Mouse (Mus musculus) megakaryocyte, adult 5-6 weeks (primary cell): Measurements from ENCODE around the gene Tex264. TPM values are rescaled to one million over a fixed set of nuclear protein-coding genes. Genes with fewer than 3 reads are reported as not detected.
A peak's percentile ranks its signal among the peaks of the same experiment; 100 is the strongest.

Experiments
- ATAC-seq: 2 replicates; pipeline ENCODE4 v1.8.0; 2016; ENCODE audit warnings: mild to moderate bottlenecking, inconsistent platforms; ENCODE audit not compliant: poor library complexity, severe bottlenecking
- total RNA-seq, 2 experiments: library from RNA; stranded (forward) in 1 of 2; stranded (reverse) in 1 of 2; fragments of 153-499, 151-499 nt in 1 of 2; fragments of 221-1000, 200-1000 nt in 1 of 2; gene quantifications; 2 replicates each; pipeline versions ENCODE4 v1.2.3 to v1.2.4; 2015 to 2017

The Tex264 gene
- total RNA-seq (2015) = 9.6 and 14.1 TPM in 2 replicates
- total RNA-seq (2017) = 16.3 and 18.3 TPM in 2 replicates

- peak; percentile 78 for ATAC-seq
Measured at GRCm38 (mm10) chr9:106685249-106686101, at the start of gene Tex264. Tex264 (minus strand) TSS chr9:106685927.

DNA sequence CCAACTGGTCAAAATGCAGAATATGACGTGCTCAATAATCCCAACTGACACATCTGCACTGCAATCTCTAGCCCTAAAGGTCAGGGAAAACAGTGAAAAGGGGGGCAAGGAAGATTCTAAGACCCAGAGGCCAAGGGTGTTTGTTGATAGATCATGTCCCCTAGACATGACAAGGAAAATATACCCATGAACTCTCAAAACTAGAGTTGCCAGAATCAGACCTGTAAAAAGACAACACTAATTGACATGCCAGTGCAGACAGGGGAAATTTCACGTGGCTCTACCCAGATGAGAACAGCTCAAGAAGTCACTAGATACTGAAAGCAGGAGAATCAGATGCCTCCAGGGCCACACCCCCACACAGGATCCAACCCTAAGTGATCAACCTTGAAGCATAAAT, 48.0 kb upstream of the Tex264 start:
- ATAC-seq = no peak

DNA sequence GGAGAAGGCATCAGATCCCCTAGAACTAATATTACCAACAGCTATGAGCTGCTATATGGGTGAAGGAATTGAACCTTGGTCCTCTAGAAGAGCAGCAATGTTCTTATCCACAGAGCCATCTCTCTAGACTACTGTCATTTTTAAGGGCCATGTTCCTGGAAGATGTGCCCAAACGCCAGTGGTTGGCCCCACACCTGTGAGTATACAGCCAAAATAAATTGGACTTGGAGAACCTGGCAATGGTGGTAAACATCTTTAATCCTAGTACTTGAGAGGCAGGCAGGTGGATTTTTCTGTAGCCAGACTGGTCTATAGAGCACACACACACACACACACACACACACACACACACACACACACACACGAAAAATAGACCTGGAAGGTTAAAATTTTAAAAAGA, 43.7 kb upstream of the Tex264 start:
- no peak for ATAC-seq

DNA sequence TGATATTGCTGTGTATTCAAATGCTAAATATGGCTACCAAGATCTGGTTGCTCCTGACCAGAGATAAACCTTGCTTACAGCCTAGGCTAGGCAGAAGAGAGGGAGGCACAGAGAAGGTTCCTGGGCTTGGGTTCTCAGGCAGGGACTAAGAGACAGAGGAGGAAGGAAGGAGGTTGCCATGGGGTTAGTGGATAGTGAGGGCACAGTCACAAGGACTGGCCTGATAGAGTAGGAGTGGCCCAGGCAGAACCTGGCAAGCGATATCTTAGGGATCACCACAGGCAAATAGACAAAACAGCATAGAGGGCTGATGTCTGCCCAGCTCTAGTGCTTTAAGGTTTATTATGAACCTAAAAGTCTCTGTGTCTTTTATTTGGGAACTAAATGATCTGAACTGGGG, 41.2 kb upstream of the Tex264 start:
- no peak for ATAC-seq

DNA sequence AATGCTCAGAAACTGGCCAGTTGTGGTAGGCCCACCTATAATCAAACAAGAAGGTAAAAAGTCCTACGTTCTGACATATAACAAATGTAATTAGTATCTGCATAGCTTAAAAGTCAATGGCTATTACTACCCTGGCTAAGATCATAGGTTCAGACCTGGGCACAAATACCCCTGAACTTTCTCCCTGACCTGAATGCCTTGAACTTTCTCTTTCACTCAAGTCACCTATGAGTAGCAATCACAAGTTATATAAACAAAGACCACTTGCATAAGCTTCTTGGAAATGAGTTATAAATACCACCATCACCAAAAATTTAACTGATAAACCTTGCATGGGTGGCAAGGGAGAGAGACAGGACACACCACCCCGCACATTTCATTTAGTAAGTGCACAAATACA, 39.7 kb upstream of the Tex264 start:
- ATAC-seq = no peak

- ATAC-seq = no peak
Measured at GRCm38 (mm10) chr9:106724864-106725263, 39.1 kb upstream of the Tex264 start.

DNA sequence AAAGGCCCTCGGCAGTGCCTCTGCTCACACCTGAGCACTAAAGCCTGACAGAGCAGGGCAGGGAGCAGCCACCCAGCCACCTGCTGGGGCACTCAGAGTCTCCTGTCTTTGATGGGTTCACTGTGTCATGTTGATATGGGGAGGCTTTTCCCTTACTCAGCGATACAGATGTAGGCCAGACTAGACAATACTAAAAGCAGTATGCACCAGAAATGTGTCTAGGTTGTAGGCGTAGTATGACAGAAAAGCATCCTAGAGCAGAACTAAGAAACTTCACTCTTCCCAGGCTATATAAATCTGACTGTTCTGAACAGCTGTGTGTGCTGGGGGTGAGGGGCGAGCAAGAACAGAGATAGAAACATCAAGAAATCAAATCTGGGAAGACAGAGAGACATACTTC, 31.0 kb upstream of the Tex264 start:
- no peak for ATAC-seq

GRCm38 (mm10) chr9:106716232-106716631, 30.5 kb upstream of the Tex264 start:
- no peak for ATAC-seq

DNA sequence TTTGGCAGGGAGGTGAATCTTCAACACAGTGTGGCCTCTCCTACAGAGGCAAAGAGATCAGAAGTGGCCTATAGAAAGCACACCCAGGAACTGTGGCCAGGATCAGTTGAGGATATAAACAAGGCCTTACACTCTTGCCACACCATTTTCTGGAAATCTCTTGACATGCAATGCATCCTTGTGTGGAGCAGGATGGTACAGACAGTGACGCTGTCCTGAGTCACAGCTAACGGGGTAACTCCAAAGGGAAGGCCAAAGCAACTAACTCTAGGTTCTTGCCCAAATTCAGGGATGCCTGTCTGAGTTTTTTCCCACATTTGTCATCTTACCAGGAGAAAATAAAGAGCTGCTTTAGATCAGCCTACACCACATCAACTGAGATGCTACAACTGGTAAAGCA, 26.7 kb upstream of the Tex264 start:
- no peak for ATAC-seq

DNA sequence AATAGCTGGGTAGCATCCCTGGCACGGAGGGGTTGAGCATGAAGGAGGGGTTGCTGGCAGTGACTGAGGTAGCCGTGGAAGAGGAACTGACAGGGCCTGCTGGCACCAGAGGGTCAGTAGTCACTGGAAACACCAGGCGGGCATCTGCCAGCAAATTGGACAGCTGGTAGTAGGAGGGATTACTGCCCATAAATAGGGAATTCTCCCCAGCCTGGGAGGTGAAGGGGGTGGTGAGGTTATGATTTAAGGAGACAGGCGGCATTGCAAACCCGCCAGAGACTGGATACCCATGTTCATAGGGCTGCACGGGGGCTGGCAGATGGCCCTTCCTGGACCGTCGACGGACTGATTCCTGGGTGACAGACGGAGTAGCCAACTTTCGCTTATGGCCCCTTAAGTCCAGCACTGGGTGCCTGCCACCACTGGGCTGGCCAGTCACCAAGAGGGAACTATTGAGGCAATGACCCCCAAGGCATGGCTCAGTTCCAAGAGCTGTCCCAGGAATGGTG, 7.3 kb upstream of the Tex264 start:
- ATAC-seq = no peak

DNA sequence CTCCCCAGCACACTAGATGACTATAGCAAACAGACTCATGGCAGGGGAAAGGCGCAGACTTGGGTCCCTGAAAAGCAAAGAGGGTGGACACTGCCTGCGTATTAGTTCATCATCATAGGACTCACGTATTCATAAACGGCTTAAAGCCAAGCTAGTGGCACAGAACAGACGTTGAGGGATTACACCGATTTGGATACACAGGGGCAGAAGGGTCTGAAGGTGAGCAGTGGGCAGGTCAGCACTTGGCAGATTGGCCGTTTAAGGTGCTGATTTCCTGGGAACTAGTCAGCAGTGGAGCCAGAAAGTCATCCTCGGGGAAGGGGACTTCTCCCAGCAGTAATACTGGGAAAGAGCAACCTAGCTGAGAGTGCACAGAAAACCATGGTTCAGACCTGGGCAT, 3.1 kb upstream of the Tex264 start:
- ATAC-seq = no peak

DNA sequence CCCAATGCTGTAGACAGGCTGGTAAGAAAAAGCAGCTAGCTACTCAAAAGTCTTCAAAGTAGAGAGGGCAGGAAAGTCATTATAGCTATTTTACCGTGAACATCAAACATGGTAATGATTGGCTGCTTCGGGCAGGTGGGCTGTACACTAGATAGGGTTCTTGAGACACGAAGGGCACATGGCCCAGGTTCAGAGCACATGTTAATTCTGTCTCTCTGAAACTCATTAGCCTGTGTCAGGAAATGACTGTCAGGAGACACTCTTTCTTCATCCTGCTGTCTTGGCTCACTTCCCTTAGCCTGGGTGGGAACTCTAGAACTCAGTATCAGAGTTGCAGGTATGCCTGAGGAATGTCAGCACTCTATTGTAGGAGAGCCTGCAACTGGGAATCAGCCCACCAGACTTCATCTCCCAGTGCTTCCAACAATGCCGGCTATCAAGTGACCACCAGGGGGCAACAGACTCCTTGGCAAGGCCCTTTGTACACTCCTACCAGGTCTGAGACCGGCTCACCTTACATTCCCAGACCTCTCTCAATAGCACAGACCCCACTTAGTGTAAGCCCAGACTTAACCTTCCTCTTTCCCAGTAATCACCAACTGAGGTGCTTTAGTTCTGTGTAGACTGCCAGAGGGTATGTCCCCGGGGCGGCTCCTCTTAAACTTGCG, 1.4 kb upstream of the Tex264 start:
- ATAC-seq = peak; percentile 55

GRCm38 (mm10) chr9:106684918-106685248, 844 bp downstream of the Tex264 start:
- ATAC-seq = no peak; the same call in none of the 2 replicates

GRCm38 (mm10) chr9:106684093-106684872, 1.4 kb downstream of the Tex264 start:
- no peak for ATAC-seq

DNA sequence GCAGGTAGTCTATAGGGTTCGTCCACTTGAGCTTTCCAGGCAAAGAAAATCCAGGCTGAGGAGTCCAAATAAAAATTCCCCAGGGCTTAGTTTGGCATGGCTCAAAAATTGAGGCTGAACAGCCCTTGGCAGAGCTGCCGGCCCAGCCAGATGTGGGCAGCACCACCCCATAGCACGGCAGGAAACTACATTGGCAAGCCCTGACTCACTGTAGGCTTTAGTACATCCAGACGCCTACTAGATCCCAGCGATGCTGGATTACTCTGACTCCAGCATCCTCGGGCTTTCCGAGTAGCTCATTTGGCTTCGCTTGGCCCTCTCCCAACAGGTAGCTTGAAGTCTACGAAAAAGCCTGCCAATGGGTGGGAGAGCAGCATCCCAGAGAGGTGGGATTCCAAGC, 4.7 kb downstream of the Tex264 start:
- no peak for ATAC-seq

DNA sequence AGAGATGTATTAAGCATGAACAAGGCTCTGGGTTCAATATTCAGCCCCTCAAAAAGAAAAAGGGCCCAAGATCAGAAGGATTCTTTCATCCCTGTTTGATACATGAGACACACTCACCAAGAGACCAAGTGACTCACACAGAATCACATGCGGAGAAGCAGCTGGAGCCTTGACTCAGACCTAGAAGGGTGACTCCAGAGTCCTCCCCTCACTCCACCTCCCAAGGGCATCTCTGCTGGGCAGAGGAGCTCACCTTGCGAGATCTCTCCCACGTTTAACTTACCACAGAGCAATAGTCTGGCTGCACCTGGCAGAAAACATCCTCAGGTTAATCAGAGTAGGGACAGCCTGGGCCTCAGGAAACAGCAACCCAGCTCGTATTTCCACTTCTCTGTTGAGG, 7.5 kb downstream of the Tex264 start:
- no peak for ATAC-seq

GRCm38 (mm10) chr9:106677702-106678101, 8.0 kb downstream of the Tex264 start:
- ATAC-seq = no peak

DNA sequence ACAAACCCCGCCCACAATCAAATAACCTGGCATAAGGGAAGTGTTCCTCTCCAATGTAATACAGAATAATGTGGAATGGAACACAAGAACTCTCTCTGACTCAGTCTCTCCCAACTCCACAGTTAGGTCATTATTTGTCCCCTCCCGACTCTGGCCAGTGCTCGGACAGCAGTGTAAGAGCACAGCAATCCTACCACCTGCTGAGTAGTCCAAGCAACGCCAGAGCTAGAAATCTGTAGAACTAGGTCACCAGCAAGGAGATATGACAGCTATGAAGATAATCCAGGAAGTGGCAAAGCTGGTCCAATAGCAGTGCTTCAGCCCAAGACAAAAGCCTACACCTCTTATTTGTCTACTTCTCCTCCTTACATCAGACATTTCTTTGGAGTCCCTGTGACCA, 9.2 kb downstream of the Tex264 start:
- ATAC-seq = no peak

DNA sequence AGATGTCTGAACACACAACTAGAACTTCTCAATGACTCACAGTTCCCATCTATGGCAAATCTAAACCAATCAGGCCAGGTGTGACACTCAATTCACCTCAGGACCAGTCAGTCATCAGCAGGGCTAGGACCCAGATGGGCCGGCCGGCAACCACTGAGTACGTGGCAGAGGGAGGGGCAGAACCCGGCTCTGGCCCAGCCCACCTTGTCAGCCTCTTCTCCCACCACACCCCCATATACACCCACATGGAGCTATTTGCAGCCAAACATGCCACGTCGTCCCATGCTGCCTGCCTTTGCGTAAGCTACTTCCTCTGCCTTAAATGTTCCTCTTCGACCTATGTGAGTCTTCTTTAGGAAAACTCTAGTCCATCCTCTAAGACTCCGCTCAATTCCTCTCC, 9.8 kb downstream of the Tex264 start:
- ATAC-seq = no peak

GRCm38 (mm10) chr9:106675480-106675879, 10.2 kb downstream of the Tex264 start:
- peak; percentile 96 for ATAC-seq

GRCm38 (mm10) chr9:106673860-106674259, 11.9 kb downstream of the Tex264 start:
- no peak for ATAC-seq
